Mouse (Mus musculus) spleen, adult 12 weeks (tissue): ENCODE results near the gene Ppp1r9a.

Source experiments
- DNase-seq: peaks from one replicate; pipeline ENCODE4 v3.0.0; 2022; ENCODE audit warnings: low spot score

The Ppp1r9a gene

DNA sequence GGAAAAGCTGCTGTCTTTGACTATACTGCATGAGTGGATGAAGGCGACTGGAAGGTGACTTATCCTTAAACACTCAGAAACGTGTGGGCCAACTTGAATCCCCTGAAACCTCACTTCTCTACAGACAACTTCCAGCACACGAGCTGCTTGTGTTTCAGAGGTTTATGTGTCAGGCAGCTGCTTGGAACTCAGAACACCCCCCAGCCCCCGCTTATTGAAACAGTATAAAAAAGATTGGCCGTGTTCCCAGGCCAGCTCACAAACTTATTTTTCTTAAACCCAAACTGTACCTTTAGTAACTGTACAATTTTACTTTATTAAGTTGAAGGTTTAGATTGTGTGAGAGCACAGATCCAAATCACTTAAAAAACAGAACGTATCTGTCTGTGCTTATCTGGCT lies 53.9 kb downstream of the Ppp1r9a start:
- no peak for DNase-seq

DNA sequence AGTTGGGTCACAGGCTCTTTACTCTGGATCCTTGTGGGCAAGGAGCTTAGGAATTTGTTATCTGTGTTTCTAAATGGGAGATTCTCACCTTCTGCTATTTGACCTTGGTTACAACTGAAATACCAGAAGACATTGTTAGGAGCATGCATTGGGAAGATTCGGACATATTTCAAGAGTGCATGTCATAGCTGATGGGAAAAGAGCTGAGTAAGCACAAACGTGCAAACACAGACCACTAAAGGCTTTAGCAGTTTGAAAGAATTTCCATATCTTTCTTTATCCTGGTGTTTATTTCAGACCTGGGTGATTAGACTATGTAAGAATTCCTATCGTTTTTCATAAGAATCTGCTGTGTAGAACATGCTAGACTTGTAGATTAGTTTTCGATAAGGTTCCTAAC lies 59.5 kb downstream of the Ppp1r9a start:
- no peak for DNase-seq

DNA sequence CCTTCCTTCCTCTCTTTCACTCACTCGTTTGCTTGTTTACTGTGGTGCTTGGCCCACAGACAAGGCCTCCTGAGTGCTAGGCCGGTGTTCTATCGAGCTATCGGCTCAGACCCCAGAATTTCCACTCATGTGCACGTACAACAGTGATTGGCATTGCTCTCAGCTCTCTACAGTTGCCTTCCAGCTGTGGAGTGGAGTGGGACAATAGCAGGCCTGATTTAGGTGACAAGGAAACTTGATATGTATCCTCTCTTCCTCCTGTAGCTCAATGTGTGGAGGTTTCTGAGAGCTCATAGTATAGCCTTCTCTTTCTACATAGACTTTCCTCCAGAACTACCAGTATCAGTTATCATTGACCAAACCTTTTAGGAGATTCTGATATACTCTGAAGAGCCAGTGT lies 60.3 kb downstream of the Ppp1r9a start:
- no peak for DNase-seq

DNA sequence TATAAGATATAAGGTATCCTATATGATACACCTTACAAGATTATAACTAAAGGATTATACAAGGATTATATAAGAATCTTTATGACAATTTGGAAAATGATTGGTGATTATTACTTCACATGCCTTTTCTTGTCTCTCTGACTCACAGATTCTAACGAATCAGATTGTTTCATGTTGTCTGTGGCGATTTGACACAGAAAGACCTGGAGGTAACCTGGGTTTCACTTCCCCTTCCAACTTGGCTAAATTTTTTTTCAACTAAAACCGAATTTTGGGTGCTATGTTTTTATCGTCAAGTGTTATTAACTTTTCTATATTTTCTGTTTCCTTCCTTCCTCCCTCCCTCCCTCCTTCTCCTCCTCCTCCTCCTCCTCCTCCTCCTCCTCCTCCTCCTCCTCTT lies 64.5 kb downstream of the Ppp1r9a start:
- no peak for DNase-seq

DNA sequence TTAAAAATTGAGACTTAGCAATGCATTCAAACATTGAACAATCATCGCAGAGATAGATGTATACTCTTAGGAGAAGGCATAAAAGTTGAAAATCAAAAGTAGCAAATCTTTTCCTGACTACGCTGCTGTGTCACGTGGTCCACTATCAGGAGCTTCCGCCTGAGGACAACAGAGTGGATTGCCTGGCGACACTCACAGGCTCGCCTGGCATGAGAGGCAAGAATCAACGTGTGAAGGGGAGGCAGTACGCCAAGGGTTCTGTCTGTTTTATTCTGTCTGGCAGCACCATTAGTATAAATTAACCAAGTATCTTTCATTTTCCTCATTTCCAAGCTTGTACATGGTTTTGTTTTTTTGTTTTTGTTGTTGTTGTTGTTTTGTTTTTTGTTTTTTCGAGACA lies 68.5 kb downstream of the Ppp1r9a start:
- no peak for DNase-seq

DNA sequence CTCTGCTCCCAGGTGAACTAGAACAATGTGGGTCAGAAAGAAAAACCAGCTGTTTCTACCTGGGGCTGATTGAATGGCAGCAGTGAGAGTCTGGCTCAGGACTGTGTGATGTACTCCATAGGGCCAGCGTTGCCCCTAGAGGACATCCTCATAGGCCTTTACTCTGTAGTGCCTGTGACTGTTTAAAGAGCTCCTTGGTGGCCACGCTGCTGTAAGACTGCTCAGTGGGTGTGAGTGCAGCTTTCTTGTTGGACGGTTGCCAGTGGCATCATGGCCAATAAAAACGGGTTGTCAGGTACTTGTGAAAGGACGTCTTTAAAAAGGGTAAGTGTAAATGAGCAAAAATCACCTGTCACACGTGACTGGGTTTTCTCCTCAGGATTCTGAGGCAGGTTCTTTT lies 70.1 kb downstream of the Ppp1r9a start:
- DNase-seq = no peak

DNA sequence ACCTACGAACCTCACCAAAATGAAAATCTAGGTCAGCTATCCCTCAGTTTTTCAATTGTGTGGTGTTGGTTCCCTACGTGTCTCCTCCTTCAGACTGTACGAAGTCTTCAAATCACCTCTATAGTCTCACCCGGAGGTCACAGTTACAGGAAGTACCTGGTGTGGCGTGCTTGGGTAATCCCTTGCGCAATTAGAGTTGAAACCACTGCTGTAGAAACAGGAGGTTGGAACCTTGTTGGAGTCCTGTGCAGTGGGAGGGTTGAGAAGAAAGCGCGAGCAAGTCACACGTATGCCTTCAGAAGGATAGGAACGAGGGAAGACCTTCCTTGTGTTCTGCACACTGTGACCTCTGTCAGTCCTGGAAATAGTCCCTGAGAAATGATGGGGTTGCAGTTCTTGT lies 70.6 kb downstream of the Ppp1r9a start:
- no peak for DNase-seq

DNA sequence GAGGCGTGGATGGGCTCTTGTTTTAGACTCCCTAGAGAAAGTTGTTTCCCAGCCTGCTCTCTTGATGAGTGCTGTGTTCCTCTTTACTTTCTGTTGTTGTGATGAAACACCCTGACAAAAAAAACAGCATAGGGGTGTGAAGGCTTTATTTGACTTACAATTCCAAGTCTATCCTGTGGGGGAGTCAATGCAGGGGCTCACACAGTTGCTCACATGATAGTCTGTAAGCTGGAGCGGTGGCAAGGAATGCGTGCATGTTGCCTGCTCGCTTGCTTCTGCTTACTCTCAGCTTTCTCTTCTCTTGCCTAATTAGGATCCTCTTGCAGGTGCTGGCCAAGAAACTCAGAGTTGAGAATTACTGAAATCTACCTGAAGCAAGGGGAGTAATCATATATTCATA lies 74.8 kb downstream of the Ppp1r9a start:
- no peak for DNase-seq

DNA sequence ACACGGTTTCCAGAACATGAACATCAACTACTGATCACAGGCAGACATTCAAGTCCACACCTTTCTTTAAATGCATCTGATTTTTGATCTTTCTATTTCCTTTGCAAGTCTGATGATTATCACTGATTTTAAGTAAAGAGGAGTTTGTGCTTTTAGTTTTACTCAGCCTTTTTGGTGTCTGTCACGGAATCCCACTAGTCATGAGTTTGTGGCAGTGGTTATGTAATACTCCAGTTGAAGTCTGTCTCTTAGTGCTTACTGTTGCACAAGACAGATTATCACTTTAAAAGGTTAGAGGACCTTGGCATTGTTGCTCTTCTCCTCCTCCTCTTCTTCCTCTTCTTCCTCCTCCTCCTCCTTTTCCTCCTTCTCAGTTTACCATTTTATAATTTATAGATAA lies 75.5 kb downstream of the Ppp1r9a start:
- no peak for DNase-seq

DNA sequence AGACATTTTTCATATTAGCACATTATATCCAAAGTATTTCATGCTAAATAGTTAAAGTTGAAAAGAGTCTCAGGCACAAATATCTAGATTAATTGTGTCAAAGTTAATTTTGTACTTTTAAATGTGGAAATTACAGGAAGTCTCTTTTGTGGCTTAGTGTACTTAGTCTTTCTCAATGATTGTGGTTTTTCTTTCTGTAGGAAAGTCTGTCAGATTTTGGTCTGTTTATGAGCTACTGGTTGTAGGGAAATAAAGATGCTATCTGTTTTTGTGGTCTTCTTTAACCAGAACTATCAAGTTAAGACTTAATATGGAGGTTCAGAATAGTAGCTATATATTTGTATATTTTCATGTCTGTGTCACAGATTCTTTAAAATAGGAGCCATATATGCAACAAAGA lies 76.2 kb downstream of the Ppp1r9a start:
- no peak for DNase-seq

DNA sequence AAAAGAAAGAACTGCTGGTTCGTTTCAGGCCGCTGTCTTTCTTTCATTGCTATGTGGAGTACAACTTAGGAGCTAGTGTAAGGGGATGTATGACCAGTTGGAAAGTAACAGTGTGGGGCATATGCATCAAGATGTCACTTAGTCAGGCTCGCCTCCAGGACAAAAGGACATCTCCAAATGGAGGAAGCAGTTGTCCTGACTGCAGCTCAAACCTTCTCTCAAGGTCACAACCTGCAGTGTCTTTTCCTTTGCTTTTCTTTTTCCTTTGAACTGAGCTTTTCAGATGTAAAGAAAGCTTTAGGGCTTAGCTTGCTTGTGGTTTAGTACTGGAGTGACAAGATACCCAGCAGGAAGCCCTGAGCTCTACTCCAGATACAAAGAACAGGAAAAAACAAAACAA lies 77.4 kb downstream of the Ppp1r9a start:
- no peak for DNase-seq

DNA sequence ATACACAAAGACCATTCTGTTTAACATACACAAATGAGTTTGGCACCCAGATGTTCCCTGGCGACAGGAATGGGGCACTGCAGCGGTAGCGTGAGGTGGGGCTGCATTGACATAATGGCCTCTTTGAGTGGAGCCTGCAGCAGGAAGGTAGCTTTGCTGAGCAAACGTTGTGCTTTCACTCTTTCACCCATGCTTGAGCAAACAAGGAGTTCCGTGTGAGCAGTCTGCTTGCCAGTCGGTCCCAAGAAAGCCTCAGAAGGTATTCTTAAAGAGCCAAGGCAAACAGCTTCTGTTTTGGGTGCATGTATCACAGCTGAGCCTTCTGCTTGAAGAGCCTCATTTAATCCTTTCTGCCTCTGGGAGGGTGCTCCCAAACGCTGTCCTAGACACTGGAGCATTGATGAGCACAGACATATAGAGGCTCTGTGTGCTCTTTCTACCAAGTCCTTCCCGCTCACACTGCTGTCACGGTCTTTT lies 80.0 kb downstream of the Ppp1r9a start:
- no peak for DNase-seq

DNA sequence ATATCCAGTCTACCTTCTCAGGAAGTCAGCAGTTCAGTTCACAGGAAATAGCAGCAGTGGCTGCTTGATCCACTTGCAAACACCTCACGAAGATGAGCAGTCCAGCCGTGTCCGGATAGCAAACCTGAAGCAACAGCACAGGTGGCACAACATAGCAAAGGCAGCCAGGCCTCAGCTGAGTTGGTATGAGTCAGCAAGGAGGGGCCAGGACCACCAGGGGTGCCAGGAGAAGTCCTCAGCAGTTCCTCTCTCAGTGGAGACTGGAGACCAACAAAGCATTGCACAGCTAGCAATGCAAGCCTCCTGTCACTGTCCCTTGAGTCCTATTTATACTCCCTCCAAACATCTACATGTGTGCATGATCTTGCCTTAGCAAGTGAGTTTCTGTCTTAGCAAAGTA lies 83.0 kb downstream of the Ppp1r9a start:
- DNase-seq = no peak

DNA sequence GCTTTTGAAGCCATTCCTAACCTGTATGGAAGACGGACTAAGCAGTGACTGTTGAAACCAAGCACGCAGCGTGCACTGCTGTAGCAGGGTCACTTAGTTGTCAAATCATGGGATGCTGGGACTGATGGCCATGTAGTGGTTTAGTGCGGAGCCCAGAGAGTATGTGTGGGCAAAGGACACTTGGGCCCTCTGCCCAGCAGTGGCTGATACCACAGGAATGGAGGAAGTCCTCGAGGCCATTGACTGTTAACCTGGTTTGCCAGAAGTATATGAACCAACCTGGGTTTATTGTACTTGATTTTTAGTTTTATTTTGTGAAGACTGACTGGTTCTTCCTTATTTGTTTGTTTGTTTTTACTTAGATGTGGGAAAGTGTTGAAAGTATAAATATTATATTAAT lies 84.4 kb downstream of the Ppp1r9a start:
- no peak for DNase-seq

DNA sequence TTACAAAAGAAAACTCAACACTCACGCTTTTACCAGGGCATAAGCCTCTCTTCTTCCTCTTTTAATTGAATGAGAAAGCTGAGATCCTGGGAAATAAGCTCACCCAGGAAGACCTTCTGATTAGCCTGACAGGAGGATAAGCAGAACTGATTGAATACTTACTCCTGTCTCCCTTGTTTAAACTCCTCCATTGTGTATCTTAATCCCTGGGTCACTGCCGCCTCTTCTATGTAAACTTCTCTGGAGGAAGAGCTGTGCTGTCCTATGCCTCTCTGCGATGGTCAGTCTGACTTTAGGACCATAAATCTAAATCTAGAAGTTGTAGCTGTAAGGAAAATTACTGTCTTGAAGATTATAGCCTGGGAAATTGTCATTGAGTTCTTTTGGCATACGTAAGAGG lies 86.0 kb downstream of the Ppp1r9a start:
- DNase-seq = no peak

DNA sequence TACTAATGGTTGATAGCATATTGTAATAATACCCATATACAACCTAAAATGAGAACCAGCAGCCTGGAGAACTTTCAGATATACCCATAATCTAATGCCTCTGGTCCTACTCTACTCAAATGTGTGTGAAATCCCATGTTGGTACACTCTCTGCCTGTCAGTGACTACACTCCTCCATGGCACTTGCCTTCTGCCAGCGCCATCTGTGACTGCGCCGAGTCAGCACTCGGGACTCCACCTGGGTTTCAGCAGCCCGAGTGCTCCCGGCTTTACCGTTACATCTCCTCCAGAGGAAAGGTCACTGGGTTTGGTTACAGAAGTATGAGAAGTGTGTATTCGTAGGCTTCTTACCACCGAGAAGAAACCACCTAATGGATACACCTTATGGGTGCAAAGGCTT lies 89.6 kb downstream of the Ppp1r9a start:
- no peak for DNase-seq

DNA sequence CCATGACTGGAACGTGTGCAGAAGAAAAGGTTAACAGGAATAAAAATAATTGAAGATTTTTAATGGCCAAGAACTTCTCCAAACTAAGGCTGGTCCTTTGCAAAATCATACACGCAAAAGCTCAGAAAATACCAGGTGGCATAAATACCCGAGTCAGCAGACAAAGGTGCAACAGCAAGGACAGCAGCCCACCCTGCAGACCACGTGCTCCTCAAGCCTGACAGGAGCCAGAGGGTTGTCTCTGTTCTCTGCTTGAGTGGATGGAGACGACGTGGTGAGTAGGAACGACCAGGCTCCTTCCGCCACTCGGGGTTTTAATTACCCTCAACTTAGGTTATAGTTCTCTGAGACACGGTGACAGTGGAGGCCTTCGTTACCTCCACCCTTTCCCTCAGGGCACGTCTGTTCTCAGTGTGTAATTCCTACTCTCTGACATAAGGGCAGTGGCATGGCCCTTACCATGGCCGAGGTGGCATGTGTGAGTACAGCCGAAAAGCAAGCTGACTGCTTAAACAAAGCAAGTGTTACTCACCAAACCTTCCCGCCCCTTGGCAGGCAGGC lies 91.0 kb downstream of the Ppp1r9a start:
- no peak for DNase-seq

DNA sequence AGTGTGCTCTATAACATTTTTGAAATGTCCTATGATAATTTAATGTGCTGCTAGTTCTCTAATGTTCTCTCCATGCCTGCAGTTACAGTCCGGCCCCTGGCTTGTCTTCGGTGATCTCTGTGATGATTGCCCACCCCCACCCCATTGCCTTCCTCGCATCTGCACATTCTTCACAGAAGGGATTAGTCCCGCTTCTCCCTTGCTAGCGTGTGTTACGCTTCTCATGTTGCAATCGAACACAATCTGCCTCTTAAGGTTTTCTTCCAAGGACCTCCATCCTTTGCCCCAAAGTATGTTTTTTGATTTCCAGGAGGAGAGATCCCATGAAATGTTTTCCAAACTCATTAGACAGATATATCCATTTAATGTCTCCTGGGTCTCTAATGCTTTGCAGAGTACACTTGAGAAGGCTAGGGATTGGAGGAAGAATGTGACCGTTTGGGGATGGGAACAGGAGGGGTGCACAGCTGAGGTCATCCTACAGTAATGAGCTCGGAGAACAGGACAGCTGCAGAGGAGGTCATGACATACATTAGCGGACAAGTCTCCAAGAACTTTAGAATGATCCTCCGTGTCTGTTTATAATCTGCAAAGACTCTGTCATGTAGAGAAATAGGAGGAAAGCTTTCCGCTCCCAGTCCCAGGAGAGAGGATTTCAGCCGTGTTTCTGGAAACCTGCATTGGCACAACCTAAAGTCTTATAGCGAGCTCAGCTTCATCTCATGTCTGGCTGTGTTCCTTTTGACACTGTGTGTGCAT lies 91.6 kb downstream of the Ppp1r9a start:
- DNase-seq = no peak

DNA sequence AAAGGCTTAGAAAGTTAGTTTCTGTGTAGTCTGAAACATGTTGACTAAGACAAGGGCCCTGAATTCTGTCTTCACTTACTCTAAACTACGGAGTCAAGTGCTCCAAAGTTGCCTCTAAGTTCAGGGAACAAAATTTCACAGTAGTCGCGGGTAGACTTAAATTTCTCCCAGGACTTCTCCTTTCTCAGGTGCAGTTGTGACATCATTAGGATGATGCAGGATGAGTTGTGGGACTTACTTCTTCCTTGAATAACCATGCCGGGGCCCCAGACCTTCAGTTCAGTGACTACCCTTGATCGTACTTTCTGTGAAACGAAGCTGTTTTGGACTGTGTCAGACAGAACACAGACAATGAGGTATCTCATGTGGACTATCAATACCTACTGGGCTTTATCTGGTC lies 94.9 kb downstream of the Ppp1r9a start:
- DNase-seq = no peak

DNA sequence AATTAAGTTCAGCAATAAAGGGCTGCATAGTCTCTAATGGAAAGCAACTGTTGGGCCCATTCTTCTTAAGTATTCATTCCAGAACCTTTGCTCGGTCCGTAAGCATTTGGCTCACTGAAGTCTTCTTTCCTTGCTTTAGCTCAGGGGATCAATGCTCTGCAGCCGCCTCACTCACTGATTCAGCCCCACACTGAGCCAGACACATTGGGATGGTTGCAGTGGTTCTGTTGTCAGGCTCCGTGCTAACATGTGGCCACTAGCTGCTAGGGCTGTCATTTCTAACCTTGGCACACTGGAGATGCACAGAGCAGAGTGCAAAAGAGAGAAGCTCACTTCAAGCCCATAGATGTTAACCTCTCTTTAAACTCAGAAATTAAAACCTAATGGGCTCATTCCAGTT lies 96.2 kb downstream of the Ppp1r9a start:
- no peak for DNase-seq

DNA sequence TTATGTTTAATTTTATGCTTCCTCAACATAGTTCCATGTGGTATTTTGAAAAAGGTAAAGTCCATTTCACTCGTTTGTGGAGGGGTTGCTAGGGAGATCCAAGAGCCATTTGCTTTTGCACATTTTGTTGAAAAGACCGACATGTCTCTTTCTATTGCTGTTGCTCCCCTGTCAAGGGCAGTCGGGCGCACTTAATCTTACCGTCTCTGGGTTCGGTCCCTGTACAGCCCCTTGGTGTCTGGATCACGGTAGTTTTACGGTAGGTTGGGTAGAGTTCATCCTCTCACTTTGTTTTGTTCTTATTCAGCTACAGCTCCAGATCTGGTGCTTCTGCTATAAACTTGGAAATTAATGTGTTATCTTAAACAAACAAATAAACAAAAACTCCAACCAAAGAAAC lies 98.1 kb downstream of the Ppp1r9a start:
- DNase-seq = no peak

DNA sequence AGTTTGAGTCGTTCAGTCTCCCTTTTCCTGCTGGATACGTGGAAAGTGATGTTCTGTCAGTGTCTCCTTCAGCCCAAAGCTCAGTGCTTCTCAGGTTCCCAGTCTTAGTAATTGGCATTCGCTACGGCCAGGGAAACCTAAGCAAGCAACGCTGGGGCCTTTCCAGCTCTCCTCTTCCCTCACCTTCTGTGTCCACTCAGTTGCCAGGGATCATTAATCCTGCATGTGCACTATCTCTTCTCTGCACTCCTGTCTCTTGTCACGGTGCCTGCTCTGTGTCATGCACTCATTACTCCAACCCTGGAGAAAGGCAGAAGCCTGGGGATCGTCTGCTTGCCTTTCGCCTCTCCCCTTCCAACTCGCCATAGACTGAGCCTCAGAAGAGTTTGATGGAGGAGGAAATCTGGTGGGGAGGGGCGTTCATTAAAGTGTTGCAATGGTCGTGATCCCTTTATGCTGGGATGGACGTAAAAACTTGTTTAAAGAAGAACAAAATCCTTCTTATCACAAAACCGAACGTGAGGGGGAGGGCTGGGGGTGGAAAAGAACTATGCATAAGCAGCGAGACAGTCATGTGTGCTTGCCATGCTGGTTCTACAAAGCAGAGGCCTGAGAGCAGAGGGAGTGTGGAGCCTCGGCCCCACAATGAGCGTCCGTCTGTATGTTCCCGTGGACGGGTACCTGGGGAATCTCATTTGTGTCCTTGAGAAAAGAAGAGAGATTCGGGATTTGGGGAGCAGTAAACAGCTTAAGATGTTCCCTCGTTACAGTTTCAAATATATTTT lies 103.0 kb downstream of the Ppp1r9a start:
- no peak for DNase-seq

DNA sequence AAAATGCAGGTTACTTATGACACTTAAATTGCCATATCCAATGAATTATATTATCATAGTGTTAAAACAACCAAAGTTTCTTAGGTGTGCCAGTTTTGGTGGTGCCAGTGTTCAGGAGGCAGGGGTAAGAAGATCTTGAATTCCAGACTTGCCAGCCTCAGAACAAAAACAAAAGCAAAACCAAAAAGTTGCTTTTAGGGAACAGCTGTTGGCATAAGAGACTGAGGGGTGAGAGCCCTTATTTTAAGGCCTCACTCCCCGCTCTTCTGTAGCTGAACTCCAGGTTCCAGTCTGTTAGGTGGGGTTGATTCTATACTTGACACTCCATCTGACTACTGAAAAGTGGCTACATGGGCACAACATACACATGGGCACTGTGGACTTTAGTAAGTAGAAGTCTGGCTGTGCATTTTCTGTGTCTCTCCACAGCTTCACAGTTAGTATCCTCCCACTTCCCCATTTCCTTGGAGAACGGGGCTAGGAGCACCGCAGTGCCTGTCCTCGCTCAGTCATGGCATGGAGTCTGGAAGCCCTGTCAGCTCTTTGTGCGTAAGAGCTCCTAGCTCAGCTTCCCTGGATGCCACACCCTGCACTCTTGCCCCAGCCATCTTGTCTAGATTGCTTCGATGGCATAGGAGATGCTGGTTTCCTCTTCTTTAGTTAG lies 103.7 kb downstream of the Ppp1r9a start:
- DNase-seq = no peak
